Mouse (Mus musculus): ENCODE results near the gene Pecam1. TPM values are rescaled to one million over a fixed set of nuclear protein-coding genes. Genes with fewer than 3 reads are reported as not detected.
"Not testable (repeated sequence)": the region's sequence is repeated elsewhere in the genome, so short reads cannot be mapped to it uniquely, and the experiment has no call there.

Pecam1 gene
- polyA plus RNA-seq, 1 experiment: 77.5 TPM

- DNase-seq (ENCODE audit: low read depth): not testable (repeated sequence)
Measured at GRCm38 (mm10) chr11:106634175-106634574, 116.3 kb downstream of the Pecam1 start.

GRCm38 (mm10) chr11:106633456-106633855 is 117.0 kb downstream of the Pecam1 start:
- no peak for DNase-seq (ENCODE audit: low read depth)

GRCm38 (mm10) chr11:106627692-106628091 is 122.7 kb downstream of the Pecam1 start:
- DNase-seq (ENCODE audit: low read depth): no peak

GRCm38 (mm10) chr11:106625577-106625976 is 124.9 kb downstream of the Pecam1 start:
- no peak for DNase-seq (ENCODE audit: low read depth)

GRCm38 (mm10) chr11:106623629-106624028 is 126.8 kb downstream of the Pecam1 start:
- no peak for DNase-seq (ENCODE audit: low read depth)

GRCm38 (mm10) chr11:106622056-106622455 is 128.4 kb downstream of the Pecam1 start:
- DNase-seq (ENCODE audit: low read depth): no peak

- not testable (repeated sequence) for DNase-seq (ENCODE audit: low read depth)
Measured at GRCm38 (mm10) chr11:106618768-106619167, 131.7 kb downstream of the Pecam1 start.

GRCm38 (mm10) chr11:106617821-106618580 is 132.4 kb downstream of the Pecam1 start:
- no peak for DNase-seq (ENCODE audit: low read depth)

- no peak for DNase-seq (ENCODE audit: low read depth)
Measured at GRCm38 (mm10) chr11:106615561-106615960, 134.9 kb downstream of the Pecam1 start.

GRCm38 (mm10) chr11:106614339-106614645 is 136.1 kb downstream of the Pecam1 start:
- DNase-seq (ENCODE audit: low read depth): no peak

- DNase-seq (ENCODE audit: low read depth): no peak
Measured at GRCm38 (mm10) chr11:106613638-106614338, 136.6 kb downstream of the Pecam1 start.

GRCm38 (mm10) chr11:106612961-106613637 is 137.3 kb downstream of the Pecam1 start, which contains the start of gene Tex2:
Gene Tex2, minus strand, starts transcription at chr11:106613423.
- peak; percentile 76 for DNase-seq (ENCODE audit: low read depth)

GRCm38 (mm10) chr11:106612209-106612960 is 138.0 kb downstream of the Pecam1 start:
- DNase-seq (ENCODE audit: low read depth): no peak

GRCm38 (mm10) chr11:106609731-106610130 is 140.7 kb downstream of the Pecam1 start:
- no peak for DNase-seq (ENCODE audit: low read depth)

GRCm38 (mm10) chr11:106607316-106607715 is 143.1 kb downstream of the Pecam1 start:
- DNase-seq (ENCODE audit: low read depth): no peak

GRCm38 (mm10) chr11:106606042-106606441 is 144.4 kb downstream of the Pecam1 start:
- DNase-seq (ENCODE audit: low read depth): no peak

Other genes with a start within 250 kb of the Pecam1 start
- gene Tex2, start 137.2 kb downstream of the Pecam1 start, polyA plus RNA-seq (2012; rRNA removed): 26.3 and 26.6 TPM in 2 replicates
- gene Milr1, start 598 bp upstream of the Pecam1 start, polyA plus RNA-seq (2012; rRNA removed): 0.82 and 0.93 TPM in 2 replicates
- gene Polg2, start 28.9 kb upstream of the Pecam1 start, polyA plus RNA-seq (2012; rRNA removed): 4.4 and 5.1 TPM in 2 replicates
- 362 and 416 TPM in 2 replicates for gene Ddx5, start 38.6 kb upstream of the Pecam1 start, polyA plus RNA-seq (2012; rRNA removed)
- 4.3 and 4.5 TPM in 2 replicates for gene Cep95, start 38.6 kb upstream of the Pecam1 start, polyA plus RNA-seq (2012; rRNA removed)
- 10.0 and 14.1 TPM in 2 replicates for gene Smurf2, start 170.1 kb upstream of the Pecam1 start, polyA plus RNA-seq (2012; rRNA removed)
- gene Kpna2, start 248.9 kb upstream of the Pecam1 start, polyA plus RNA-seq (2012; rRNA removed): 12.9 and 16.0 TPM in 2 replicates